Mouse (Mus musculus) macrophage (primary cell): Measurements from ENCODE around the gene Rnf24. TPM values are rescaled to one million over a fixed set of nuclear protein-coding genes. Genes with fewer than 3 reads are reported as not detected.
"Not testable (repeated sequence)": the region's sequence is repeated elsewhere in the genome, so short reads cannot be mapped to it uniquely, and the experiment has no call there.

Experiments
- H3K27ac ChIP-seq: fragments of 350-480 bp; formaldehyde crosslinking; 2 replicates; pipeline ENCODE4 v1.9.0; 2021
- H3K36me3 ChIP-seq: fragments of 350-480 bp; formaldehyde crosslinking; 2 replicates; pipeline ENCODE4 v1.9.0; 2021; ENCODE audit errors: inconsistent target
- H3K4me3 ChIP-seq: fragments of 350-480 bp; formaldehyde crosslinking; 2 replicates; pipeline ENCODE4 v1.9.0; 2021; ENCODE audit errors: inconsistent target
- H3K79me2 ChIP-seq: fragments of 350-480 bp; formaldehyde crosslinking; 2 replicates; pipeline ENCODE4 v1.9.0; 2021; ENCODE audit errors: inconsistent target
- WGBS: methylation state at CpG from one replicate; pipeline ENCODE4 v1.1.7; 2026; ENCODE audit warnings: inconsistent platforms; ENCODE audit not compliant: missing documents; 5-methylcytosine and 5-hydroxymethylcytosine counted together
- polyA plus RNA-seq: library from polyadenylated mRNA; stranded (reverse); fragments of 250-400 nt; gene quantifications from 3 replicates; pipeline ENCODE4 v1.2.4, GENCODE M21; 2018; ENCODE audit warnings: inconsistent platforms

The Rnf24 gene
- polyA plus RNA-seq, 1 experiment from 2014 or later = 1.9 TPM

- H3K27ac ChIP-seq = no peak overlapping the region
- H3K4me3 ChIP-seq = no peak overlapping the region
- 100% methylated on average over 2 of the region's 2 CpGs for WGBS
- no peaks in the 10 kb centered on the region for H3K36me3 ChIP-seq
- H3K79me2 ChIP-seq = no peaks in the 10 kb centered on the region; the same call in 1 of the 2 replicates
Measured at GRCm38 (mm10) chr2:131316167-131316566, 36.5 kb downstream of the Rnf24 start.

DNA sequence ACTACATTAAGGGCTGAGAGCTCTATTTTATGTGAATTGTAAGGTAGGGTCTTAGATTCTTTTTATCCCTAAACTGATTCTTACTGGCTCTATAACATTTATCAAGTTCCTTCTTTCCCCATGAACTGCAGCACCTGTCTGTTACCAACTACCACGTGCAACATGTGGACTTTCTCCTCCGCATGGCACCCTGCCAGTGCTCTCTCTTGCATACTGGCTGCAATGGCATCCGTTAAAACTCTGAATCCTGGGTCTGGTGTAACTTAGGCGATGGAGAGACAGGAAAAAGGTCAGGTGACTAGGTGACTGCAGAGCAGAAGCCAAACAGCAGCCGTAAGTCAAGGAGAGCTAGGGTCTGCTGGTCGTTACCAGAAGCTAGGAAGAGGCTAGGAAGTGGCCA is 43.4 kb downstream of the Rnf24 start:
- Histone ChIP-seq H3K27ac (no peak overlapping the region), H3K79me2 (no peaks in the 10 kb centered on the region), H3K36me3 (no peaks in the 10 kb centered on the region), H3K4me3 (no peak overlapping the region)
- 68% methylated on average over 6 of the region's 6 CpGs for WGBS

DNA sequence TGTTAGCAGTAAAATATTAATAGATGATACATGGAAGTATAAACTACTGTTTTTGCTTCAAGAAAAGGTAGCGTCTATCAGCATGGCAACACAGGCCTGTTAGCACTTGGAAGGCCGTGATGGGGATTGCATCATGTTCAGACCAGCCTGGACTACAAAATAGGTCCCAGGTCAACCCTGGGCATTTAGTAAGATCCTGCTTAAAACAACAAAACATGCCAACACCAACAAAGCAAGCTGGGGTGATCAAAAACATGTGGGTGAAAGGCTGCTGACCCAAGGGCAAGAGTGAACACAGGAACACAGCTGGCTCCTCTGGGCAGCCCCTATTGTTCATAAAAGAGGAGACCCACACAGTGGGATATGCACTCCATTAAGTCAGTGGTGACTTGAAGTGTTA is 44.9 kb downstream of the Rnf24 start:
- WGBS = 89% methylated on average over 2 of the region's 2 CpGs
- no peak overlapping the region for H3K4me3 ChIP-seq
- H3K79me2 ChIP-seq = no peaks in the 10 kb centered on the region
- no peaks in the 10 kb centered on the region for H3K36me3 ChIP-seq
- no peak overlapping the region for H3K27ac ChIP-seq

GRCm38 (mm10) chr2:131307391-131307790 is 45.3 kb downstream of the Rnf24 start:
- no peak overlapping the region for H3K4me3 ChIP-seq
- no peak overlapping the region for H3K27ac ChIP-seq
- H3K36me3 ChIP-seq = no peaks in the 10 kb centered on the region
- WGBS = 99% methylated on average over 5 of the region's 5 CpGs
- H3K79me2 ChIP-seq = no peaks in the 10 kb centered on the region

- H3K27ac ChIP-seq, H3K79me2 ChIP-seq, H3K36me3 ChIP-seq, H3K4me3 ChIP-seq: not testable (repeated sequence)
- WGBS = 92% methylated on average over 1 of the region's 1 CpGs
Measured at GRCm38 (mm10) chr2:131305226-131305625, 47.5 kb downstream of the Rnf24 start.

DNA sequence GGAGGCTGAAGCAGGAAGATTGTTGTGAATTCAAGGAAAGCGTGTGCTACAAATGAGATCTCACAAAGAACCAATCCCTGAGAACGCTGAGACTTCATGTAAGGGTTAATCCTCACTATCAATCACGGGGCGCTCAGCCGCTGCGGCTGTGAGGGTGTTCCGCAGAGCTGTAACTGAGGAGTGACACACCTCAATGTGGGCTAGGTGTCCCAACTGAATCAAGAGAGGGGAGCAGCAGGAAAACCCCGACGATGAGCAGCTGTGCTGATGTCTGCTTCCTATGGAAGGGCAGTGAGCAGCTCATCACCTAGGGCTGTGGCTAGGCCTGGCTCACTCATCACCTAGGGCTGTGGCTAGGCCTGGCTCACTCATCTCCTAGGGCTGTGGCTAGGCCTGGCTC is 48.2 kb downstream of the Rnf24 start:
- Histone ChIP-seq H3K36me3 (no peaks in the 10 kb centered on the region), H3K27ac (no peak overlapping the region), H3K79me2 (no peaks in the 10 kb centered on the region), H3K4me3 (no peak overlapping the region)
- WGBS = 95% methylated on average over 9 of the region's 9 CpGs

DNA sequence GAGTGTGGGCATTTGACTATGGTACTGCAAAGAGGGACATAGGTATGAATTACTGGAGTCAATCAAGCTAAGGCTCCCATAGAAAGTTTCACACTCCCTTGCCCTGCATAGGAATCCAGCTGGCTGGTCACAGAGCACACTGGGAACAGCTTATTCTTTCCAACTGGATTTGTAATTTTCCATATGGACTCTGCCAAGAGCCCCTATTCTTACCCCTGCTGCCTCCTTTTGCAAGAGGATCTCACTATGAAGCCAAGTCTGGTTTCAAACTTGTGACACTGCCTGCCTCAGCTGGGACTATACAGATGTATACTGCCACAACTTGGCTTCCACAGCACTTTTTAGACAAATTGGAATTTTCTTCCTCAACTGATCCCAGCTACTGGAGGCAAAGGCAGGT is 51.1 kb downstream of the Rnf24 start:
- Histone ChIP-seq H3K36me3 (peaks cover 17% of the 10 kb centered on the region), H3K27ac (no peak overlapping the region), H3K79me2 (no peaks in the 10 kb centered on the region), H3K4me3 (no peak overlapping the region)

DNA sequence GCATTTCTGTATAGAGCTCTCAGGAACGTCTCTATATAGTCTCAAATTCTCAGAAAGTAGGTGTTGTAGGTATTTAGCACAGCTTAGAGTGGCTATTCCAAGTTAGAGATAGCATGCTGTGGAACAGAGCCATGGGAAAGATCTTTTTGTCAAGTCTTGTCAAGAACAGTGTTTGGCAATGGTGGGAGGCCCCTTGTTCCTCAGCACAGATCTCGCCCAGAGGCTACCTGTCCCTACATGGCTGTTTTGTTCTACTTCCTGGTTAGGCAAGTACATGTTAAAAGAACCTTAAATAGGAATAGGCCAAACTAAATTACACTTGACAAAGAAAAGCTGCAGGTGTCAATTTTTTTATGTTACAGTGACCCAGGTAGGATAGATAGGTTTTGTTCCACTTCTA is 52.2 kb downstream of the Rnf24 start:
- WGBS = 98% methylated on average over 2 of the region's 2 CpGs
- Histone ChIP-seq H3K27ac (no peak overlapping the region), H3K79me2 (no peaks in the 10 kb centered on the region), H3K4me3 (no peak overlapping the region), H3K36me3 (peaks cover 26% of the 10 kb centered on the region)

DNA sequence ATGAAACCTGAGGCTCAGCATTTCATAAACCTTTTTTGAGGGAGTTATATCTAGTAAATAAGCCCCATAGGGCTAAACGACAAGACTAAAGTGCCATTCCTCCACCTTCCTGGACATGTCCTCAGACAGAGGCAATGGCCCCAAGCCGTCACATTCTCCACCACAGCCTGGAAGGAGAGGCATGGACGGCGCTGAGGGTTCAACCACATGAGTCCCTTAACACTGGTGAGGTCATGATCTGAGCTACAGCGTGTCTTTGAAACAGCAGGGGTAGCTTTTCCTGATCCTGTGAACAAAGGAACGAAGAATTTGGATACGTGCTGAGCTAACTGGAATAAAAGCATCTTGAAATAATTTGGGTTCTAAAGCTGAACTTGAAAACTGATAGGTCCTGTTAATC is 54.0 kb downstream of the Rnf24 start:
- 93% methylated on average over 7 of the region's 7 CpGs for WGBS
- peaks cover 44% of the 10 kb centered on the region for H3K36me3 ChIP-seq
- H3K27ac ChIP-seq, H3K79me2 ChIP-seq, H3K4me3 ChIP-seq: not testable (repeated sequence)

GRCm38 (mm10) chr2:131296746-131297261 is 55.9 kb downstream of the Rnf24 start:
- Histone ChIP-seq H3K36me3 (peaks cover 61% of the 10 kb centered on the region), H3K79me2 (no peaks in the 10 kb centered on the region), H3K4me3 (no peak overlapping the region), H3K27ac (no peak overlapping the region)
- 93% methylated on average over 2 of the region's 2 CpGs for WGBS

DNA sequence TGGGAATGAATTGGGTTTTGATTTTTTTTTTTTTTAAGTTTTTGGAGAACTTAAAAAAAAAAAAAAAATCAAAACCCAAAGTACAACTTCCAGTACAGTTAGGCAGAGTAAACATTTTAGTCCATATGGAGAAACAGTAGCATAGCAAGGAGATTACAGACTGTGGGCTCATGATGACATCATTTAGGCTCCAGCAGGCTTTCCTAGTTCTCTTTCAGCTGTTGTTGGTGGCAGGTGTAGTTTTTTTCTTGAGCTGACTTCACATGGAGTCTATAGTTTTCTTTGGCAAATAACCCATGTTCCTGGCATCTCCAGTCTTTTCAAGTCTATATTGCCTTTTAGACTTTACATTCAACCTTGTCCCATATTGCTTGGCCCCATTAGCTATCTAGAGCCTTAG is 62.0 kb downstream of the Rnf24 start:
- no peak overlapping the region for H3K27ac ChIP-seq
- H3K79me2 ChIP-seq = no peaks in the 10 kb centered on the region
- peaks cover 65% of the 10 kb centered on the region for H3K36me3 ChIP-seq
- no peak overlapping the region for H3K4me3 ChIP-seq

- WGBS = 100% methylated on average over 1 of the region's 1 CpGs
- H3K36me3 ChIP-seq = peaks cover 49% of the 10 kb centered on the region
- no peak overlapping the region for H3K4me3 ChIP-seq
- no peak overlapping the region for H3K27ac ChIP-seq
- H3K79me2 ChIP-seq = no peaks in the 10 kb centered on the region
Measured at GRCm38 (mm10) chr2:131286276-131286675, 66.4 kb downstream of the Rnf24 start.

GRCm38 (mm10) chr2:131281596-131281995 is 71.1 kb downstream of the Rnf24 start:
- WGBS = 100% methylated on average over 1 of the region's 1 CpGs
- Histone ChIP-seq H3K27ac (no peak overlapping the region), H3K36me3 (peaks cover 56% of the 10 kb centered on the region; the same call in 1 of the 2 replicates), H3K79me2 (no peaks in the 10 kb centered on the region; the same call in 1 of the 2 replicates), H3K4me3 (no peak overlapping the region)

DNA sequence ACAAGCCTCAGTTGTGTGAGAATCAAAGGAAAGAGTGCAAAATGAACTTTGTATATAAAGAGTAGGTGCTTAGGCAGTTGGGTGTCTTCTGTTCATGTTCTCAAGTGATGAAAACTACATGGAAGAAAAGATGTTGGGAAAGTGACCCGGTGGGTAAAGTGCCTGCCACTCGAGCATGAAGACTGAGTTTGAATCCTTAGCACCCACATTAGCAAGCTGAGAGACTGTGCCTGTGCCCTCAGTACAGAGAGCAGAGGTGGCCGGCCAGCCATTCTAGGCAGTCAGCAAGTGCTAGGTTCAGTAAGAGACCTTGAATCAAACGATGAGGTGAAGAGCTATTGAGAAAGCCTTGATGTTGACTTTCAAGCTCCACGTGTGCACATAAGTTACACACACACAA is 76.0 kb downstream of the Rnf24 start:
- 94% methylated on average over 5 of the region's 5 CpGs for WGBS
- H3K79me2 ChIP-seq = peaks cover 25% of the 10 kb centered on the region
- no peak overlapping the region for H3K4me3 ChIP-seq
- peaks cover 60% of the 10 kb centered on the region for H3K36me3 ChIP-seq
- no peak overlapping the region for H3K27ac ChIP-seq

- Histone ChIP-seq H3K79me2 (peaks cover 38% of the 10 kb centered on the region), H3K27ac (no peak overlapping the region), H3K36me3 (peaks cover 58% of the 10 kb centered on the region), H3K4me3 (no peak overlapping the region)
- 90% methylated on average over 3 of the region's 3 CpGs for WGBS
Measured at GRCm38 (mm10) chr2:131275493-131275892, 77.2 kb downstream of the Rnf24 start.

DNA sequence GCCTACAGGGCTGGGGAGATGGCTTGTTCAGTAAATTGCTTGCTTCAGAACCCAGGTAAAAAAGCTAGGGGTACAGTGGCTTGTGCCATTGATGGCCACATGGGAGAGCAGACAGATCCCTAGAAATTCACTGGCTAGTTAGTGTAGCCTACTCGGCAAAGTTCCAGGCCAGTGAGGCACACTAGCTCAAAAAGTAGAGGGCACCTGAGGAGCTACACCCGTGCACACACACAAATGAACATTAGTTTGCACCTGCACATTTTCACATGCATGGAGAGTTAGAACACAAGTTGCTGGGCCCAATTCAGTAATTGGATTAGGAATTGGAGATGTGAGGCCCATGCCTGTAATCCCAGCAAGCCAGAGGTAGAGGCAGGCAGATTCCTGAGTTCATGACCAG is 87.6 kb downstream of the Rnf24 start:
- no peak overlapping the region for H3K4me3 ChIP-seq
- H3K36me3 ChIP-seq = no peaks in the 10 kb centered on the region
- peaks cover 72% of the 10 kb centered on the region for H3K79me2 ChIP-seq
- H3K27ac ChIP-seq = no peak overlapping the region
- WGBS = 92% methylated on average over 2 of the region's 2 CpGs
